Mouse (Mus musculus) olfactory bulb, adult 2 months (tissue): ENCODE results near the gene Srp68. TPM values are rescaled to one million over a fixed set of nuclear protein-coding genes. Genes with fewer than 3 reads are reported as not detected.

Experiments used
- H3K27ac ChIP-seq: fragments of 200-500 bp; 2 replicates; pipeline ENCODE4 v1.5.1; 2012; ENCODE audit warnings: low read depth, low read length; ENCODE audit not compliant: insufficient read depth
- H3K4me1 ChIP-seq: fragments of 200-500 bp; 2 replicates; pipeline ENCODE4 v1.6.1; 2012; ENCODE audit warnings: low read length; ENCODE audit not compliant: control insufficient read depth, insufficient read depth
- H3K4me3 ChIP-seq: fragments of 200-500 bp; 2 replicates; pipeline ENCODE4 v1.5.1; 2012; ENCODE audit warnings: mild to moderate bottlenecking, low read depth, low read length, moderate library complexity; ENCODE audit not compliant: insufficient read depth
- CTCF ChIP-seq: fragments of 200-500 bp; IDR thresholded peaks from 2 replicates; pipeline ENCODE4 v1.5.1; 2012; ENCODE audit warnings: low read depth, mild to moderate bottlenecking, low read length, moderate library complexity; ENCODE audit not compliant: insufficient read depth
- POLR2A ChIP-seq: fragments of 200-500 bp; IDR thresholded peaks from 2 replicates; pipeline ENCODE4 v1.6.1; 2012; ENCODE audit warnings: mild to moderate bottlenecking, low read depth, low read length, moderate library complexity; ENCODE audit not compliant: insufficient read depth
- WGBS: fragments of 180-500 bp; shearing (Covaris S2); methylation state at CpG from one replicate; pipeline ENCODE4 v1.1.7; 2018; 5-methylcytosine and 5-hydroxymethylcytosine counted together
- polyA plus RNA-seq: library from polyadenylated mRNA; stranded (reverse); fragments of >200 nt; gene quantifications from 2 replicates; pipeline ENCODE4 v1.2.4, GENCODE M21; 2012; ENCODE audit warnings: low replicate concordance; ENCODE audit not compliant: missing spikeins, insufficient read depth, insufficient read length

Srp68 gene
- polyA plus RNA-seq, 1 experiment: not detected

GRCm38 (mm10) chr11:116272589-116273468 is 1.2 kb downstream of the Srp68 start:
- 45% methylated on average over 12 of the region's 12 CpGs for WGBS
- H3K4me1 ChIP-seq: peaks cover 10% of the 10 kb centered on the region
- no peak for TF ChIP-seq POLR2A
- no peak for TF ChIP-seq CTCF
- H3K27ac ChIP-seq: no peak overlapping the region
- peak overlapping the region; percentile 80 for H3K4me3 ChIP-seq

GRCm38 (mm10) chr11:116269560-116269959 is 4.5 kb downstream of the Srp68 start:
- Histone ChIP-seq H3K4me3 (no peak overlapping the region), H3K27ac (no peak overlapping the region), H3K4me1 (peaks cover 10% of the 10 kb centered on the region)
- 90% methylated on average over 8 of the region's 8 CpGs for WGBS
- no peak for TF ChIP-seq CTCF
- TF ChIP-seq POLR2A: no peak

- TF ChIP-seq CTCF (no peak), POLR2A (no peak)
- WGBS: 93% methylated on average over 6 of the region's 6 CpGs
- H3K4me1 ChIP-seq: peaks cover 10% of the 10 kb centered on the region
- no peak overlapping the region for H3K27ac ChIP-seq
- no peak overlapping the region for H3K4me3 ChIP-seq
Measured at GRCm38 (mm10) chr11:116268313-116268712, 5.7 kb downstream of the Srp68 start.

- no peak overlapping the region for H3K4me3 ChIP-seq
- H3K4me1 ChIP-seq: peaks cover 10% of the 10 kb centered on the region
- no peak overlapping the region for H3K27ac ChIP-seq
- TF ChIP-seq CTCF: no peak
- TF ChIP-seq POLR2A: no peak
- WGBS: 83% methylated on average over 8 of the region's 8 CpGs
Measured at GRCm38 (mm10) chr11:116267637-116268036, 6.4 kb downstream of the Srp68 start.

- no peak overlapping the region for H3K4me3 ChIP-seq
- peaks cover 2% of the 10 kb centered on the region for H3K4me1 ChIP-seq
- H3K27ac ChIP-seq: no peak overlapping the region
- 86% methylated on average over 4 of the region's 4 CpGs for WGBS
- TF ChIP-seq POLR2A: no peak
- TF ChIP-seq CTCF: no peak
Measured at GRCm38 (mm10) chr11:116265850-116266249, 8.2 kb downstream of the Srp68 start.

- 76% methylated on average over 11 of the region's 11 CpGs for WGBS
- no peaks in the 10 kb centered on the region; the same call in 1 of the 2 replicates for H3K4me1 ChIP-seq
- no peak for TF ChIP-seq CTCF
- TF ChIP-seq POLR2A: no peak
- H3K4me3 ChIP-seq: no peak overlapping the region
- H3K27ac ChIP-seq: no peak overlapping the region
Measured at GRCm38 (mm10) chr11:116265352-116265751, 8.7 kb downstream of the Srp68 start.

GRCm38 (mm10) chr11:116260259-116260658 is 13.8 kb downstream of the Srp68 start:
- TF ChIP-seq POLR2A (no peak), CTCF (no peak)
- Histone ChIP-seq H3K27ac (no peak overlapping the region), H3K4me3 (no peak overlapping the region), H3K4me1 (peaks cover 15% of the 10 kb centered on the region)
- WGBS: 81% methylated on average over 7 of the region's 7 CpGs

GRCm38 (mm10) chr11:116259461-116259860 is 14.6 kb downstream of the Srp68 start:
- H3K4me1 ChIP-seq: peaks cover 20% of the 10 kb centered on the region
- no peak overlapping the region for H3K27ac ChIP-seq
- 89% methylated on average over 8 of the region's 8 CpGs for WGBS
- TF ChIP-seq CTCF: no peak
- no peak for TF ChIP-seq POLR2A
- no peak overlapping the region for H3K4me3 ChIP-seq

GRCm38 (mm10) chr11:116255982-116256675 is 17.9 kb downstream of the Srp68 start:
- 50% methylated on average over 9 of the region's 9 CpGs for WGBS
- Histone ChIP-seq H3K4me1 (peaks cover 20% of the 10 kb centered on the region), H3K27ac (no peak overlapping the region), H3K4me3 (no peak overlapping the region)
- TF ChIP-seq POLR2A (no peak), CTCF (no peak)
